Mouse (Mus musculus) forebrain, postnatal 0 days (tissue): ENCODE results near the gene Fkbp5. TPM values are rescaled to one million over a fixed set of nuclear protein-coding genes. Genes with fewer than 3 reads are reported as not detected.
"Not testable (repeated sequence)": the region's sequence is repeated elsewhere in the genome, so short reads cannot be mapped to it uniquely, and the experiment has no call there.

ENCODE experiments used
- ATAC-seq: fragments of 200-750 bp; cut with Nextera tagmentation; 2 replicates; pipeline ENCODE4 v1.8.0; 2017; ENCODE audit warnings: mild to moderate bottlenecking, moderate library complexity
- DNase-seq: peaks from one replicate; pipeline ENCODE4 v3.0.0-alpha.2; 2015
- H3K27ac ChIP-seq: fragments of 300-500 bp; sonication (generic); 2 replicates; pipeline ENCODE4 v1.5.1; 2014; ENCODE audit warnings: low read depth, mild to moderate bottlenecking, antibody characterized with exemption, low read length, moderate library complexity, mixed read lengths
- H3K27me3 ChIP-seq: fragments of 300-500 bp; sonication (generic); 2 replicates; pipeline ENCODE4 v1.6.1; 2014; ENCODE audit warnings: mild to moderate bottlenecking, low read length, mixed read lengths; ENCODE audit not compliant: insufficient read depth
- H3K36me3 ChIP-seq: fragments of 300-500 bp; sonication (generic); 2 replicates; pipeline ENCODE4 v1.6.1; 2014; ENCODE audit warnings: mild to moderate bottlenecking, moderate library complexity; ENCODE audit not compliant: insufficient read depth
- H3K4me1 ChIP-seq: fragments of 300-500 bp; sonication (generic); 2 replicates; pipeline ENCODE4 v1.6.1; 2014; ENCODE audit warnings: antibody characterized with exemption; ENCODE audit not compliant: insufficient read depth
- H3K4me2 ChIP-seq: fragments of 300-500 bp; sonication (generic); 2 replicates; pipeline ENCODE4 v1.6.1; 2014; ENCODE audit warnings: low read depth, mild to moderate bottlenecking, moderate library complexity
- H3K4me3 ChIP-seq: fragments of 300-500 bp; sonication (generic); 2 replicates; pipeline ENCODE4 v1.5.1; 2014; ENCODE audit warnings: low read depth, low read length, mixed read lengths
- H3K9ac ChIP-seq: fragments of 300-500 bp; sonication (generic); 2 replicates; pipeline ENCODE4 v1.6.1; 2014; ENCODE audit warnings: mild to moderate bottlenecking
- H3K9me3 ChIP-seq: fragments of 300-500 bp; sonication (generic); 2 replicates; pipeline ENCODE4 v1.6.1; 2016; ENCODE audit warnings: low read length
- CTCF ChIP-seq: sonication (generic); IDR thresholded peaks from 2 replicates; pipeline ENCODE4 v1.5.1; 2016; ENCODE audit warnings: antibody characterized with exemption, control low read depth, low read depth
- WGBS: fragments of 180-500 bp; shearing (Covaris S2); extraction: QIAGEN DNeasy Blood & Tissue Kit; methylation state at CpG from one replicate; pipeline ENCODE4 v1.1.7; 2014; 5-methylcytosine and 5-hydroxymethylcytosine counted together
- polyA plus RNA-seq: library from polyadenylated mRNA; unstranded; fragments of >200 nt; fragmentation: Nextera tagmentation; extraction: Ambion mirVana; gene quantifications from 2 replicates; pipeline ENCODE4 v1.2.1, GENCODE M21; 2015
- total RNA-seq: library from RNA; depleted of rRNA; stranded (reverse); fragments of >200 nt; gene quantifications from 2 replicates; pipeline ENCODE4 v1.2.3, GENCODE M21; 2014

The Fkbp5 gene
- total and polyA plus RNA-seq, 2 experiments from 2014 or later = 21.1 to 37.3 TPM

DNA sequence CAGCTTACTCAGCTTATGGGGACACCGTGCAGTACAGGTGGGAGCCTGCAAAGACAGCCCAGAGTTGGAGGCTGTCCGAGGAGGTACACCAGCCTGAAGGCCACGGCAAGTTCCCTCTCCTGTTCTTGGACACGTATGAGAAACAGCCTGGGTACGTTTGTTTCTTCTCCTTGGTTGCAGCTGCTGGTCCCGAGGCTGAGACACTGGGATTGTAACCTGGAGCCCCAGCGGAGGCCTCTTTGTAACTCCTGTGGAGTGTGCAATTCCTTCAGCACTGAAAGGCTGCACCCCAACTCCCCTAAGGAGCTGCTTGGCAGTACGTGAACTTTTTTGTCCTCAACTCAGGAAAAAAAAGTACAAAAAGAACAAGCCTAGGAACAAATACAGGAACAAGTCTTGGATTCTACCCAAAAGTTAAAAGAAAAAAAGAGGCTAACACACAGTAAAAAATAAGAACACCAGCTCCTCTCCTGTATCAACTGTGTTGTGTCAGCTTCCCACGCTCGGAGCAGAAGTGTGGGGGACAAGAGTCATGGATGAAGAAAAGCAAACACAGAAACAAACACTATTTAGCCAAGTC is 105.9 kb downstream of the Fkbp5 start:
- Histone ChIP-seq H3K4me3 (no peak overlapping the region), H3K4me1 (no peaks in the 10 kb centered on the region), H3K9me3 (no peaks in the 10 kb centered on the region), H3K27me3 (no peaks in the 10 kb centered on the region), H3K36me3 (peaks cover 16% of the 10 kb centered on the region), H3K4me2 (no peak overlapping the region), H3K9ac (no peak overlapping the region), H3K27ac (no peak overlapping the region)
- ATAC-seq = no peak
- WGBS = 78% methylated on average over 10 of the region's 10 CpGs
- TF ChIP-seq CTCF = no peak
- DNase-seq = no peak

GRCm38 (mm10) chr17:28410731-28411130 is 106.6 kb downstream of the Fkbp5 start:
- Histone ChIP-seq H3K4me2 (no peak overlapping the region), H3K4me1 (no peaks in the 10 kb centered on the region), H3K27ac (no peak overlapping the region), H3K9ac (no peak overlapping the region), H3K4me3 (no peak overlapping the region), H3K36me3 (peaks cover 19% of the 10 kb centered on the region), H3K27me3 (no peaks in the 10 kb centered on the region), H3K9me3 (no peaks in the 10 kb centered on the region)
- 82% methylated on average over 4 of the region's 4 CpGs for WGBS
- DNase-seq (no peak), ATAC-seq (no peak)
- TF ChIP-seq CTCF = no peak

DNA sequence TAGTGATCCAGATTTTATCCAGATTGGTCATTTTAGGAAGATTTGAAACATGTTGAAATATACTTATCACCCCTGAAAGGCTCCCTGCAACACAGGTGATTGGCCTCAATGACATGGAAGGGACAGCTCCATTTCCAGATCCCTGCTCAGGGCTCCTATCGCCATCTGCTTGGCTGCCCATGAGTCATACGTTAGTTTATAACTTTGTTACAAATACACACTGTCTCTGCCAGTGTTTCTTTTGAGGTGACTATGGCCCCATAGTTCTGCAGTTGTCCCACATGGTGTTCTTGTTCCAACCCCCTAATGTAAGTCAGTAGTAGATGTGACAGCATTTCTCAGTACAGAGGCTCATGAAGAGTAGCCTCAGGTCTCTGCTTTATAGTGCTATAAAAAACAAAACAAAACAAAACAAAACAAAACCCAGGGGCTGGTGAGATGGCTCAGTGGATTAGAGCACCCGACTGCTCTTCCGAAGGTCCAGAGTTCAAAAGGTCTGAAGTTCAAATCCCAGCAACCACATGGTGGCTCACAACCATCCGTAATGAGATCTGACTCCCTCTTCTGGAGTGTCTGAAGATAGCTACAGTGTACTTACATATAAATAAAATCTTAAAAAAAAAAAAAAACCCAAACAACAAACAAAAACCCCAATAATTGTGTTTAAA is 108.9 kb downstream of the Fkbp5 start:
- no peak overlapping the region for H3K4me2 ChIP-seq
- no peak overlapping the region for H3K9ac ChIP-seq
- DNase-seq = no peak
- no peak overlapping the region for H3K4me3 ChIP-seq
- no peaks in the 10 kb centered on the region for H3K9me3 ChIP-seq
- no peaks in the 10 kb centered on the region for H3K27me3 ChIP-seq
- TF ChIP-seq CTCF = no peak
- no peak overlapping the region for H3K27ac ChIP-seq
- H3K4me1 ChIP-seq = no peaks in the 10 kb centered on the region
- no peak for ATAC-seq
- 79% methylated on average over 5 of the region's 5 CpGs for WGBS
- peaks cover 14% of the 10 kb centered on the region; the same call in 1 of the 2 replicates for H3K36me3 ChIP-seq

- DNase-seq = peak; percentile 86
- 40% methylated on average over 15 of the region's 15 CpGs for WGBS
Observed at GRCm38 (mm10) chr17:28407418-28408250, 109.7 kb downstream of the Fkbp5 start.

DNA sequence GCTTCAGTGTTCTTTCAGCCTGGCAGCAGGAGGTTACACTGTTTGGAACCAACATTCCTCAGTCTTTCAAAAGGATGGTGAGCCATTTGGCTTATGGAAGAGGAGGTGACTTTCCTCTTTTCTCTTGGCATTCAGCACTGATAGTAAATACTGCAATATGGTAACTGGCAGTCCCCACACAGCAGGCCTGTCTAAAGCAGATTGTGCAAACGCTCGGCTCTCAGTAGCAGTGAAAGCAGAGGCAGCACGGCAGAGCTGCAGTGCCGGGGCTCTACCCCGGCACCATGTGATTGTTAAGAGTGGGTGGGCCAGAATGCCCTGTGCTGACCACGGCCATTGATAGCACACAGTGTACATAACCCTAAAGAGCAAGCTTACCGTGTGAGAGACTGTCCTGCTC is 110.9 kb downstream of the Fkbp5 start:
- ATAC-seq (peak; percentile 69), DNase-seq (peak; percentile 52)
- no peak overlapping the region for H3K4me3 ChIP-seq
- no peak overlapping the region for H3K9ac ChIP-seq
- H3K27ac ChIP-seq = no peak overlapping the region; the same call in 1 of the 2 replicates
- no peaks in the 10 kb centered on the region for H3K9me3 ChIP-seq
- TF ChIP-seq CTCF = no peak
- peaks cover 20% of the 10 kb centered on the region for H3K36me3 ChIP-seq
- H3K4me1 ChIP-seq = no peaks in the 10 kb centered on the region
- H3K27me3 ChIP-seq = no peaks in the 10 kb centered on the region
- H3K4me2 ChIP-seq = no peak overlapping the region
- WGBS = 59% methylated on average over 7 of the region's 7 CpGs

More at GRCm38 (mm10) chr17:28407418-28408250, 109.7 kb downstream of the Fkbp5 start:
- Histone ChIP-seq H3K9ac (no peak overlapping the region), H3K36me3 (peaks cover 14% of the 10 kb centered on the region; the same call in 1 of the 2 replicates), H3K4me1 (no peaks in the 10 kb centered on the region), H3K9me3 (no peaks in the 10 kb centered on the region), H3K27me3 (no peaks in the 10 kb centered on the region), H3K4me3 (no peak overlapping the region), H3K4me2 (no peak overlapping the region), H3K27ac (no peak overlapping the region; the same call in 1 of the 2 replicates)
- TF ChIP-seq CTCF = peak; percentile 95
- ATAC-seq = peak; percentile 91

- not testable (repeated sequence) for H3K4me2 ChIP-seq, H3K27me3 ChIP-seq, H3K9ac ChIP-seq, H3K27ac ChIP-seq, DNase-seq, H3K4me3 ChIP-seq, ATAC-seq, H3K9me3 ChIP-seq, H3K4me1 ChIP-seq
- peaks cover 17% of the 10 kb centered on the region for H3K36me3 ChIP-seq
- 93% methylated on average over 2 of the region's 2 CpGs for WGBS
Observed at GRCm38 (mm10) chr17:28404745-28405144, 112.6 kb downstream of the Fkbp5 start.

DNA sequence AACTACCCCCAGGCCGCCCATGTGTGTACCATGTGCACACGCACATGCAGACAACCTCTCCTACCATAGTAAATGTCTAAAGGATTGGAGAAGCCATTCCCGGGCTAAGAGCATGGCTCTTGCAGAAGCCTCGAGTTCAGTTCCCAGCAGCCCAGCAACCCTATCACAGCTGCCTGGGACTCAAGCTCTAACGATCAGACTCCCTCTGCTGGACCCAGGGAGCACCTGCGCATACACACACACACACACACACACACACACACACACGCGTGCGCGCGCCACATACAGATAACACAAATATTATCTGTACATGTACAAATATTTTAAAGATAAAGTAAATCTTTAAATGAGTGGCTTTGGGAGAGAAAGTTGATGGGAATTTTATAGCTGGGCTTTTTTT is 113.0 kb downstream of the Fkbp5 start:
- no peak overlapping the region for H3K4me3 ChIP-seq
- H3K4me1 ChIP-seq = no peaks in the 10 kb centered on the region
- no peak for TF ChIP-seq CTCF
- H3K9me3 ChIP-seq = no peaks in the 10 kb centered on the region
- no peak overlapping the region for H3K4me2 ChIP-seq
- over 99% methylated on average over 11 of the region's 11 CpGs for WGBS
- peaks cover 17% of the 10 kb centered on the region for H3K36me3 ChIP-seq
- no peak for DNase-seq
- H3K27ac ChIP-seq = no peak overlapping the region
- no peaks in the 10 kb centered on the region for H3K27me3 ChIP-seq
- no peak for ATAC-seq
- H3K9ac ChIP-seq = no peak overlapping the region
